Mouse (Mus musculus): ENCODE measurements around the gene Mrps17. TPM values are rescaled to one million over a fixed set of nuclear protein-coding genes. Genes with fewer than 3 reads are reported as not detected.
"Not testable (repeated sequence)": the region's sequence is repeated elsewhere in the genome, so short reads cannot be mapped to it uniquely, and the experiment has no call there.

Gene Mrps17
- total RNA-seq (2021), result 10 to 100 TPM; 80.0 to 87.2 TPM

DNA sequence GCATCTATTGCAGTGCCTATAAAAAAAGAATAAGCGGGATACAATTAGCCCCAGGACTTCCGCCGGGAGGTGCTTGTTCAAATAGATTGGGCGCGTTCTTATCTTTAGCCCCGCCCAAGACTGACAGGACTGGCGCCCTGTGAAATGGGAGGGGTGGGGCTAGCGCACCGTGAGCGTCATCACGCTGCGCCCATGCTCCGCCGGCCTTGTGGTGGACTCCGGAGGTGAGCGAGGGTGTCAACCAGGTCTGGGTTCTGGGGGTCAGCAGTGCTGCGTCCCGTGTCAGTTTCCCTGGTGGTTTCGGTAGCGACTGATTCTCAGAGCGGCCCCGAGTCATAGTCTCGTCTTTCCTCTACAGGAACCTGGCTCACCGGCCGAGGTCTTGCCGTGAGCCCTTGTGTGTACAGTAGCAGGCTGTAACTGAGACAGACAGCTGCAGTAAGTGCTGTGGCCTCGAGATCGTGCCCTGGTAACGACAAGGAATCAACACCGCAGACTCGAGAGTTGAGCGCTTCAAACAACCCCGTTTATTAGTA is at the start of gene Mrps17:
Gene Mrps17, plus strand, starts transcription at position 172 of the 536 bp plus-strand sequence.
- intact Hi-C loops (cut with DNase I), result loop anchor here (1.0 to 10.0 kb wide), 3 partner anchors 10 to 539 kb away; partner anchors contain the start of genes Nipsnap2, Sbds, Tyw1 and Zfp11
- peak; percentile 90 to 96 for DNase-seq (ENCODE audit: low spot score in 2 of 2)

DNA sequence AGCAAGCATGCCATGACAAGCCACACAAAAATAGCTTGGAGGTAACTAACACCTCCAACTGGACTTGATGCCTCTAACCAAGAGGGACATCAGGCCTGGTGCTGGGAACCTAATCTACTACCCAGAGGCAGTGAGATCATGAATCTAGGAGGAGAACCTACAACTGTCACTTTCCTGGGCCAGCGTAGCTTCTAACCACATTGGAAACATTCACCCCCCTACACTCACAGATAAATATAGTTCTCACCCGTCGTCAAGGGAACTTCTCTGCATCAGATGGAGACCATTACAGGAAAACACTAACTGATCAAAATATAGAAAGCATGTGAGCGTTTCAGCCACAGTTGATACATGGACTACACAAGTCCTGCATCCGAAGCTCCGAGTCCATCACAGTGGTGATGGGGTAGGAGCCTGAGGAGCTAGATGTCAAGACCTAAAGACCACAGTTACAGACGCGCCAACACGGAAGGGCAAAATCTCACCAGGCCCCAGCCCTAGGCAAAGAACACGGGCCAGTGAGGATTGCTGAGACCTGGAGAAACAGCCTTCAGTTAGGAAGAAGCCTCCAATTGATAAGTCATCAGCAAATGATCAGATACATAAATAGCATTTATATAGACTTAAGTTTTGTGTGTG is 48.9 kb upstream of the Mrps17 start:
- DNase-seq (ENCODE audit: low spot score in 2 of 2), result peak; percentile 24 to 66
- intact Hi-C loops (cut with DNase I), result no loop called here

DNA sequence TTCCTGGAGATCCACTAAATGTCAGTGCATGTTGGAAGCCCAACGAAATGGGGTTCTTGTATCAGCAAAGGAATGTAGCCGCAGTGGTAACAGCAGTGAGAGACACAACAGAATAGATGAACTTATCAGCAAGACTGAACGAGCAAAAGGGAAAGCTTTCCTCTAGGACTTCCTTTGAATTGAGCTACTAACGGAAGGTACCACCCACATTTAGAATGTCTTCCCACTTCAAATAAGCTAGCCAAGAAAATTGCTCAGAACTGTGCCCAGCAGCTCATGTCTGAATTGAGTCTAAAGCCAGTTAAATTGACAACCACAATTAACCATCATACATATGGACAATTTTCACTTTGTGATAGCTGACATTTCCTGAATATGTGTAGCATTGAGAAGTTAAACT is 47.4 kb upstream of the Mrps17 start:
- peak in 1 of 2 experiments; percentile 57 for DNase-seq (ENCODE audit: low spot score in 2 of 2)
- intact Hi-C loops (cut with DNase I), result no loop called here

DNA sequence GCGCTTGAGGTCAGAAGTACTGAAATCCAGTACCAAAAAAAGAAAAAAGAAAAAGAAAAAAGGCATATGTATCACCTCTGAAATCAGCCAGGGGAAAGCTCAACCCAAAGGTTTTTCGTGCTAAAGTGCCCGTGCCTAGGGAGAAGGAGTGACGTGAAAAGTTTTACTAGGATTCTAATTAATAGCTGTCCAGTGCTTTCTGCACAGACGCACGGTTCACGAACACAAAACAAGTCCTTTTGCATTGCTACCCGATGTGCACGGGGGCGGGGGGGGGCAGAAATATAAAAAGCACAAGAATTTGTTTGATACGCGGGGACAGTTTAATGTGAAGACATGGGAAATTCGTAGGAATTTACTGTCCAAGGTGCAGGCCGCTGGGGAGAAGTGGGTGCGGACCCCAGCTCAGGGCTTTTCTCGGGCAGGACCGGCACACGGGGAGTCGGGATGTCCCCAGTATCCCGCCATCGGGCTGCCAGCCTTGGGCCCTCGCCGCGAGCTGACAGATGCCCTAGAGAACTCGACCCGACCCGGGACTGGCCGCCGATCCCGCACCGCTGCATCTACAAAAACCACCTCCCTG is 45.8 kb upstream of the Mrps17 start:
- DNase-seq (ENCODE audit: low spot score in 2 of 2), result no peak
- intact Hi-C loops (cut with DNase I), result loop anchor here (5.0 kb wide), 1 partner anchor 48 kb away; the partner anchor contains the start of gene Mrps17

DNA sequence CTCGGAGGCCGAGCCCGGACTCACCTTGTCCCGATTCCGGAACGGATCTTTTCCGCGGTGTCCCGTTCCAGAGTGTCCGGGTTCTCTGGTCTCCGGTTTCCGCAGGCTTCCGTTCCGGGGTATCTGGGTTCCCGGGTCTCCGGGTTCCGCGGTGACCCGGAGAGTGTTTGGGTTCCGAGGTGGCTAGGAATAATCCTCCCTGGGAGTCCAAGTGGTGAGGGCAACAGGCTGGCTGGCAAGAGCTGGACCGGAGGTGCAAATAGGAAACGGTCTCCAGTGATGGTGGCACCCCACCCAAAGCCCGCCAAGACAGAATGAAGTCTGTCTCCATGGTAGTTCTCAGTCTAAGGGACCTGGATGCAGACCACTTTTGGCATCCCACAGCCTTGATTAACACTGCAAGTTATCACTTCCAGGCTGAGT is 45.2 kb upstream of the Mrps17 start, which contains the start of gene Zfp11:
Gene Zfp11, minus strand, starts transcription at position 64 of the 423 bp plus-strand sequence.
- DNase-seq (ENCODE audit: low spot score in 2 of 2), result peak; percentile 82
- intact Hi-C loops (cut with DNase I), result loop anchor here (5.0 kb wide), 1 partner anchor 47 kb away; the partner anchor contains the start of gene Mrps17

DNA sequence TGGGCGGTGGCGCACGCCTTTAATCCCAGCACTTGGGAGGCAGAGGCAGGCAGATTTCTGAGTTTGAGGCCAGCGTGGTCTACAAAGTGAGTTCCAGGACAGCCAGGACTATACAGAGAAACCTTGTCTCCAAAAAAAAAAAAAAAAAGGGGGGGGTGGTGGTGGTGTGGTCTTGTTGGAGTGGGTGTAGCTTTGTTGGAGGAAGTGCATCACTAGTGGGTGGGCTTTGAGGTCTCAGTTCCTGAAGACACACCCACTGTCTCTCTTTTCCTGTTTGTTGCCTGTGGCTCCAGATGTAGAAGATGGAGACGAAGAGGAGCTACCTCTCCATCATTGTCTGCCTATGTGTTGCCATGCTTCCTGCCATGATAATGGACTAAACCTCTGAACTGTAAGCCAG is 30.2 kb upstream of the Mrps17 start:
- DNase-seq (ENCODE audit: low spot score in 2 of 2); intact Hi-C loops (cut with DNase I): not testable (repeated sequence)

DNA sequence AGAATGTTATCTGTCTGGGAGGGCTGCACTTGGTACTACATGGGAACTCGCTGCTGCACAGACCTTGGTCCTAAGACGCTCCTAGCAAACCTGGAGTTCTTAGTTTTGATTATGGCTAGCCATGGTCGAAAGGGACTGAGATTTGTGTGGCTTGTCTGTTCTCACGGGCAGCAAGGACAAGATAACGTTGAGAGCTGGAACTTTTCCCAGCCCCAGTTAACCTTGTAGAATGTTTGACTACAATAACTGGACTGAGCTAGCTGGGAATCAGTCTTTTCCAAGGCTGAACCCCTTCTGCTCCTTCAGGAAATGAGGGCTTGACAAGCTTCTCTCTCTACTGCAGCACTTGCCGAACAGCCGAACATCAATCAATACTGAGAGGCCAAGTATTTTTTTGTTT is 27.7 kb upstream of the Mrps17 start:
- no peak for DNase-seq (ENCODE audit: low spot score in 2 of 2)
- intact Hi-C loops (cut with DNase I), result no loop called here

DNA sequence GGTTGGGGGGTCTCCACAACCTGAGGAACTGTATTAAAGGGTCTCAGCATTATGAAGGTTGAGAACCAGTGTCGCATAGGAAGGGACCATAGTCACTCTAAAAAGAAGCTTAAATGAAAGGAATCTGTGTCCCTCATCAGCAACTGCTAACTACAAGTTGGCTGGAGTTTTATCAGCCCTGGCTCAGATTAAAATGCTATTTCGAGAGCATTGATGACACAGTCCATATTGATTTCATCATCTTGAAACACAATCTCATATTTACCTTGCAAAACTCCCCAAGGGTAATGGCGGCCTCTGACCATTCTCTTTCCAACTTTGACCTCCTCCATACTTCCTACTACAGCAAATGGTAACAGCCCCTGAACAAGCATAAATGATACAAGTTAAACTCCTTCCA is 24.8 kb upstream of the Mrps17 start:
- intact Hi-C loops (cut with DNase I), result no loop called here
- no peak for DNase-seq (ENCODE audit: low spot score in 2 of 2)

DNA sequence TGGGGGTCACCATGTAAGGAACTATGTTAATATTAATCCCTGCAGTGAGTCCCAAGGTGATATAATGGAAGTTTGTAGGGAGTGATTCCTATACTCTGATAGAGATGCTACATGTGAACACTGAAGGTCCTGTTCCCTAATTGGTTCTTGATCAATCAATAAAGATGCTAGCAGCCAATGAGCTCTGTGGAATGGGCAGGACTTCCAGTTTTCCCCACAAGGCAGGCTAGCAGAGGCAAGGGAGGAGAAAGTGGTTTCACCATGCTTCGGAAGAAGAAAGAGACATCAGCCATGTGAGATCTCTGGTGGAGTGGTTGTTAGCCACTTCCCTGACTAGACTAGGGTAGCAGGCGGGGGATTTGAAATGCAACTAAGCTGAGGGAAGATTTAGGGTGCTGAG is 14.8 kb upstream of the Mrps17 start:
- intact Hi-C loops (cut with DNase I), result no loop called here

DNA sequence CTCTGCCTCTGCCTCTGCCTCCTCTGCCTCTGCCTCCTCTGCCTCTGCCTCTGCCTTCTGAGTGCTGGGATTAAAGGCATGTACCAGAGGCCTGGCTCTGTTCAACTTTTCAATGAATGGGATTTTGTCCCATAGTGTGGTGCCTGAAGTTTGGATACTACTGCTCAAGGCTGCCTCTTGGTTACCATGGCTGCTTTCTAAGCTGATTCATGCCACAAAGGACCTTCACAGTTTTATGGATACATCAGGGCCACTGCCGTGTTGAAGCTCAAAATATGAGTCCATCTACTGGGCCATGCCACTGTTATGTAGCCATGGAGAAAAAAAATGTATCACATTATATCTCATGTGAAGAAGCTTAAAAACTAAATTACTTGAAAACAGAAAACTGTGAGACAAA is 13.6 kb upstream of the Mrps17 start:
- intact Hi-C loops (cut with DNase I), result no loop called here
- no peak for DNase-seq (ENCODE audit: low spot score in 2 of 2)

More for the DNA sequence above, 14.8 kb upstream of the Mrps17 start:
- DNase-seq (ENCODE audit: low spot score in 2 of 2), result no peak

DNA sequence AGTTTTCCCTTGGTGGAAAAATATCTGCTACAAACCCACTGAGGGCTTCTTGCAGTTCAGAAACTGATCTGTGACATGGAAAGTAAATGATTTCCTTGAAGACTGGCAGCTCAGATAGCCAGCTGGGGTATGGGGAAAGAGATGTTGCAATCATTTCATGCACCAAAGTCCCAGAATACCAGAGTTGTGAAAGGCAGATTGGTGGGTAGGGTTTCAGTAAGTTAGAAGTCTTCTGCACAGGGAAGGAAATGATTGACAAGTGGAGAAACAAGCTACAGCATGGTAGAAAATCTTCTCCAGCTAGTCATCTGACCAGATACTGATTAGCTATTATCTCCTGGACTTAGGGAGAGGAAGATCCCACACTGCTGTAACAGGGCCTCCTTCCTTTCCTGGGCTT is 11.9 kb upstream of the Mrps17 start:
- intact Hi-C loops (cut with DNase I), result no loop called here
- DNase-seq (ENCODE audit: low spot score in 2 of 2), result no peak

DNA sequence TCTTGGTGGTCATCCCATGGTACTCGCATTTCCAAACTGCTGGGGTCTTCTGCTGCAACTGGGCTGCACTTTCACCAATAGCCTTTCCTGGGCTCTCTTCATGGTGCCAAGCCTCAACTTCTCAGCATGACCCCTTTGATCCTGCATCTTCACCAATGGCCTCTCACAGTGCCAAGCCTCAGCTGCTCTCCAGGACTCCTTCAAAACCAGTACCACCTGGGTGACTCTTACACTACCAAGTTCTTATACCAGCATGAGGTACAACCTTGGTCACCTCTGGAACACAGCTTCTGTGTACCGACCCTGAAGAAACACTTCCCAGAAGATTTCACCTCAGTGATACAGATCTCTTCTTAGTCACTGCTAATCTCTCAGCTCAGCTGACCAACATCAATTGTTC is 6.9 kb upstream of the Mrps17 start, which contains the start of gene Sept14:
Gene Sept14, minus strand, starts transcription at position 101 of the 400 bp plus-strand sequence.
- no peak for DNase-seq (ENCODE audit: low spot score in 2 of 2)

DNA sequence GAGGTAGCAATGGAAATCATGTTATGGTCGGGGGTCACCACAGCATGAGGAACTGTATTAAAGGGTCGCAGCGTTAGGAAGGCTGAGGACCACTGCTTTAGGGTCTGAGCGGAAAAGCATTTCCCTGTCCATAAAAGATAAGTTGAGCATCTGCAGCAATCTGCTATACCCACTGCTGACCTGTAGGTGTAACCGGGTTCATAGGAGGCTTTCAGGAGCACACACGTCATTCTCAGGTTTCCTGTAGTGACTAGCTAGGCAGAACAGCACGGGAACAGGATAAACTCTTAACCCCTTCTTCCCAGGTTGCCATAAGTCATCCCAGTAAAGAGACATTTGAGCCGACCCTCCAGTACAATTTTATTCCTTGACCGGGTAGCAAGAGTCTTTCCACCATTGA is 1.7 kb downstream of the Mrps17 start:
- intact Hi-C loops (cut with DNase I), result loop anchor here (5.0 to 10.0 kb wide), 2 partner anchors 45 to 538 kb away; partner anchors contain the start of genes Sbds, Tyw1 and Zfp11
- no peak for DNase-seq (ENCODE audit: low spot score in 2 of 2)

More for the DNA sequence above, 6.9 kb upstream of the Mrps17 start, which contains the start of gene Sept14:
- intact Hi-C loops (cut with DNase I), result no loop called here

DNA sequence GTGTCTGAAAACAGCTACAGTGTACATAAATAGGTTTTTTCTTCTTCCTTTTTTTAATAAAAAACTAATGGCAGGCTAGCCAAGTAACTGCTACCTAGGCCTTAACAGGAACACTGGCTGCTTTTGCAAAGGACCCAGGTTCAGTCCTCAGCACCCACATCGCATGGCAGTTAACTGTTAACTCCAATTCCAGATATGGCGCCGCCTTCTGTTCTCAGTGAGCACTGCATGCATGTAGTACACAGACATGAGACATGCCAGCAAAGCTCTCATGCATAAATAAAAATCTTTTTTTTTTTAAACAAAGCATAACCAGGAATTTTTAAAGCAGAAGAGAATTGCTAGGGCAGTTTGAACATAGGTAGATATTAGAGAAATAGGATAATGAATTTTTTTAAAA is 4.9 kb downstream of the Mrps17 start:
- intact Hi-C loops (cut with DNase I), result no loop called here
- DNase-seq (ENCODE audit: low spot score in 2 of 2), result no peak

DNA sequence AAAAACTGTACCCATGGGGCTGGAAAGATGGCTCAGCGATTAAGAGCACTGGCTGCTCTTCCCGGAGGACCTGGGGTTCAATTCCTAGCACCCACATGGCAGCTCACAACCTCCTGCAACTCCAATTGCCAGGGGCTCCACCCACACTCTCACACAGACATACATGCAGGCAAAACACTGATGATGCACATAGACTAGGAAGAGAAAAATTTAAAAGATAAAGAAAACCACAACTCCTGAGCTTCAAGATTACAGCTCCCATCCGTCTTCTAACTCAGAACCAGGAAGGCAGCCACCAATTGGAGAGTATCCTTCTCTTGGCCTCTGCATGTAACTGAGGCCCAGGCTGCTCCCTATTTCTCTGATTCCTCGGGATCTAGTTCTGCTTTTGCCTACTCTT is 9.0 kb downstream of the Mrps17 start:
- intact Hi-C loops (cut with DNase I), result loop anchor here (2.0 kb wide), 1 partner anchor 113 kb away; no protein-coding TSS in a partner anchor
- no peak for DNase-seq (ENCODE audit: low spot score in 2 of 2)

DNA sequence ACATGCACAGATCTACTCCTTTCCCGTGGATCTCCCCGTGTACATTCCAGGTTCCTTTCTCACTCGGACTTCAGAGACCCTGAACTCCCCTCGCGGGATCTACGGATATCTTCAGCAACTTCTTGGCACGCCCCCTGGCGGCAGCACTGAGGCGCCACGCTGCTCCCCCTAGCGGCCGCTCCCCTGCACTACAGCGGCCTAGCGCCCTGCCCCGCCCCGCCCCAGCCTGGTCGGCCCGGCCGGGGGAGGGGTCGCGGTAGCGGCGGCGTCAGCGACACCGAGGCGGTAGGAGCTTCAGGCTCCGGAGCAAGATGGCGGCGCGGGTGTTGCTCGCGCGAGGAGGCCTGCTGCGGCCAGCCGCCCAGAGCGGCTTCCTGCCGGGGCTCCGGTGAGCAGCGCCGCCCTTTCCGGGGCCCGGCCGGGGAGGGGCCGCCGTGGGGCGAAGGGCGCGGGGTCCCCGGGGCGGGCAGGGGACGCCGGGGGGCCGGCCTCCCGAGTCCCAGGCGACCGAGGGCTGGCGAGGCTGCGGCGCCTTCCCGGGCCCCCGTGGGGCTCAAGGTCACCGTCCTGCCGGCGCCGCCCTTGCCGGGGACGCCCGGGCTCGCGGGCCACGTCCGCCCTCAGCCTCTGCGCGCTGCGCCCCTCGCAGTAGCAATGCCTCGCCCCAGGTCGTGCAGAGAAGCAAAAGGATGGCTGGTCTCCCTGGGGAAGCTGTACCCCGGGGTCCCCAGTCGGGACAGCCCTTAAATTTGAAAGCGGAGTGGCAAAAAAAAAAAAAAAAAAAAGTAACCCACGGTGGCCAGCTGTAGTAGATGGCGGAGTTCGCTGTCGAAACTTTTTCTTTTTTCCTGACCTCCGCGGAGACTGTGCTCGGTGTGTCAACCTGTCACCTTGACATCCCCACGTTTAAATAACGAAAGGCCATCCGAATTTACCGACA is 9.8 kb downstream of the Mrps17 start, which contains the start of gene Nipsnap2:
Gene Nipsnap2, plus strand, starts transcription at position 230 of the 940 bp plus-strand sequence.
- intact Hi-C loops (cut with DNase I), result loop anchor here (1.0 to 2.0 kb wide), 2 partner anchors 10 to 114 kb away; partner anchors contain the start of gene Mrps17
- peak; percentile 90 to 92 for DNase-seq (ENCODE audit: low spot score in 2 of 2)

DNA sequence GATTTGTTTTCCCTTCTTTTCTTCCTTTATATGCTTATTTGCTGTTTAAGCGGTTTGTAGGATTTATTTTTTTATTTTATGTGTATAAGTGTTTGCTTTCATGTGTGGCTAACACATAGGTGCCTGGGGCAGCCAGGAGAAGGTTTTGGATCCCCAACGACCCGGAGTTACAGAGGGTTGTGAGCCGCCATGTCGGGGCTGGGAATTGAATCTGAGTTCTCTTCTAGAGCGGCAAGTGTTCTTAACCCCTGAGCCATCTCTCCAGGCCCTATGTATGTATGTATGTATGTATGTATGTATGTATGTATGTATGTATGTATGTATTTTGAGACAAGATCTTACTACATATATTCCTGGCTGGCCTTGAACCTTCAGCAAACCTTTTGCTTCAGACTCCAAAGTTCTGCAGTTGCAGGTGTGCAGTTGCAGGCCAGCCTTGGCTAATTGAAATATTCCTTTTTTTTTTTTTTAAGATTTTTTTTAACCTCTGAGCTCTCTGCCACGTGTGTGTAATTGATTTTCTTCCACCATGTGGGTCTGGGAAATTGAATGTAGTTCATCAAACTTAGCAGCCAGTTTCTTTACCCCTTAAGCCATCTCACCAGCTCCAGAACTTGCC is 10.6 kb downstream of the Mrps17 start:
- intact Hi-C loops (cut with DNase I), result loop anchor here (1.0 to 2.0 kb wide), 2 partner anchors 11 to 115 kb away; partner anchors contain the start of gene Mrps17
- DNase-seq (ENCODE audit: low spot score in 2 of 2), result no peak

DNA sequence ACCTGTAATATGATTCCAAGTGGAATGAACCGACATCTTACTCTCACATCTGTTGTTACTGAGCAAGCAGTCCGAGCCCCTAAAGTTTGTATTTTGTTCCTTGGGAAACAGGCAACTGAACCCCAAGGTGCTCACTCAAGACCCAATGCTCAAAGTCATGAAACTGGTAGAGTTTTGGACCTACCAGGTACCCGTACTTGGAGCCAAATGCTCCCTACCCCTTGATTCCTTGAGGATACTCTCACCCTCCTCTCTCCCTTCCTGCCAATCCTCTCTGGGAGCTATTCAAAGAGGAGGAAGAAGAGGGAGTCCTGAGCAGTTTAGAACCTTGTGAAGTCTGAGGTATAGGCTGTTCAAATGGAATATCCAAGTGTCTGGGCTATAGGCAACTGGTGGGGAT is 11.5 kb downstream of the Mrps17 start:
- DNase-seq (ENCODE audit: low spot score in 2 of 2), result no peak

DNA sequence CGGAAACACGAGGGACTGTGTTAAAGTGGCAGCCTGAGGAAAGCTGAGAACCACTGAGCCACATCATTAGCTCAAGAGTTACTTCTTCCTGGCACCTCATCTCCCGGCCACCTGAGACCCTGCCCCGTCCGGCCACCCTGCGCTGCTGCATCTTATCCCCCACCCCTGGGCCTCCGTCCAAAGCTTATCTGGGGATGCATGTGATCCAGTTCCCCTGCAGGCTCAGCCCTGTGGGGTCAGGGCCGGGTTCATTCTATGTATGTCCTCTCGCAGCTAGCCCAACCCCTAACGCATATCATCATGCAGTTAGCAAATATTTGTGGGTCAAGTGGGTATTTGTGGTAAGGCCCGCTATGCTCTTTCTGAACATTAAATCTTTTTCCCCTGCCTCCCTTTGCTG is 14.0 kb downstream of the Mrps17 start:
- intact Hi-C loops (cut with DNase I), result no loop called here
- DNase-seq (ENCODE audit: low spot score in 2 of 2), result no peak

More for the DNA sequence above, 11.5 kb downstream of the Mrps17 start:
- intact Hi-C loops (cut with DNase I), result no loop called here
